Mouse (Mus musculus) CH12F3 (cell line): Measurements from ENCODE around the gene Dnajc17.

Experiments used
- in situ Hi-C: fragments of 300-500 bp; cut with MboI; formaldehyde crosslinking; loops from 2 replicates; pipeline ENCODE4 v1.14.3; 2020; ENCODE audit warnings: low sequenced_read_pairs

Gene Dnajc17

GRCm38 (mm10) chr2:119208344-119209175 lies at the start of gene Dnajc17, which contains the start of gene Zfyve19:
TSS of gene Dnajc17 (minus strand) at chr2:119208795.
TSS of gene Zfyve19 (plus strand) at chr2:119208617.
- in situ Hi-C loops = no loop called here

- in situ Hi-C loops = no loop called here
Observed at GRCm38 (mm10) chr2:119254976-119255375, 46.4 kb upstream of the Dnajc17 start.

GRCm38 (mm10) chr2:119250826-119251478 lies 42.4 kb upstream of the Dnajc17 start:
- in situ Hi-C loops = no loop called here

- in situ Hi-C loops = no loop called here
Observed at GRCm38 (mm10) chr2:119250377-119250776, 41.8 kb upstream of the Dnajc17 start.

- in situ Hi-C loops = no loop called here
Observed at GRCm38 (mm10) chr2:119249592-119250061, 41.0 kb upstream of the Dnajc17 start.

GRCm38 (mm10) chr2:119247904-119248303 lies 39.3 kb upstream of the Dnajc17 start:
- in situ Hi-C loops = no loop called here

GRCm38 (mm10) chr2:119245246-119245645 lies 36.7 kb upstream of the Dnajc17 start:
- in situ Hi-C loops = no loop called here

GRCm38 (mm10) chr2:119242548-119242947 lies 34.0 kb upstream of the Dnajc17 start:
- in situ Hi-C loops = no loop called here

- in situ Hi-C loops = no loop called here
Observed at GRCm38 (mm10) chr2:119240819-119241186, 32.2 kb upstream of the Dnajc17 start.

GRCm38 (mm10) chr2:119240075-119240818 lies 31.7 kb upstream of the Dnajc17 start:
- in situ Hi-C loops = no loop called here

GRCm38 (mm10) chr2:119238671-119239070 lies 30.1 kb upstream of the Dnajc17 start:
- in situ Hi-C loops = no loop called here

GRCm38 (mm10) chr2:119237871-119238220 lies 29.3 kb upstream of the Dnajc17 start:
- in situ Hi-C loops = no loop called here

GRCm38 (mm10) chr2:119237210-119237870 lies 28.7 kb upstream of the Dnajc17 start, which contains the start of gene Spint1:
TSS of gene Spint1 (plus strand) at chr2:119237362.
- in situ Hi-C loops = no loop called here

- in situ Hi-C loops = no loop called here
Observed at GRCm38 (mm10) chr2:119236682-119237209, 28.2 kb upstream of the Dnajc17 start.

GRCm38 (mm10) chr2:119229775-119230704 lies 21.4 kb upstream of the Dnajc17 start, which contains the start of gene Ppp1r14d:
TSS of gene Ppp1r14d (minus strand) at chr2:119229906.
- in situ Hi-C loops = no loop called here

GRCm38 (mm10) chr2:119209176-119209507 lies 547 bp upstream of the Dnajc17 start:
- in situ Hi-C loops = no loop called here

- in situ Hi-C loops = no loop called here
Observed at GRCm38 (mm10) chr2:119207961-119208343, 643 bp downstream of the Dnajc17 start.

GRCm38 (mm10) chr2:119203871-119204460 lies 4.6 kb downstream of the Dnajc17 start:
- in situ Hi-C loops = no loop called here

GRCm38 (mm10) chr2:119202914-119203453 lies 5.6 kb downstream of the Dnajc17 start:
- in situ Hi-C loops = no loop called here
